ENCODE assay signal across 9 mouse cellular contexts in genomic region chr9:65576861-65577510, GRCm38 (mm10). TPM values are rescaled to one million over a fixed set of nuclear protein-coding genes. Genes with fewer than 3 reads are reported as not detected.
DNase-seq lines count a peak whose midpoint lies in the region; ATAC-seq and TF ChIP-seq lines count a peak whose summit lies in the region.
"Had no signal": no experiment of that assay in that cellular context is flagged by ENCODE, and none has a peak within 500 bp of the region (broad histone marks: within the 10 kb centered on the region; RNA-seq: fewer than 3 reads in every experiment).

No protein-coding gene starts in this region.

- H3K36me3 ChIP-seq in heart, embryonic 16.5 days (ENCODE audit: control insufficient read depth, insufficient read depth), result peaks cover 5% of the 10 kb centered on the region; the same call in 1 of the 2 replicates
- H3K36me3 ChIP-seq in macrophage (ENCODE audit: inconsistent target), result peaks cover 27% of the 10 kb centered on the region

- H3K9me3 ChIP-seq in heart, embryonic 16.5 days (replicated peaks; ENCODE audit: control insufficient read depth, low read length), result no peaks in the 10 kb centered on the region

- peak overlapping the region; percentile 29; the same call in 1 of the 2 replicates for H3K4me3 ChIP-seq in layer of hippocampus, adult 2 months
- H3K4me3 ChIP-seq in heart, embryonic 16.5 days (ENCODE audit: low read length), result no peak overlapping the region
- peak overlapping the region; percentile 99 for H3K4me3 ChIP-seq in macrophage (ENCODE audit: inconsistent target)

- DNase-seq in layer of hippocampus, adult 2 months (ENCODE audit: low spot score in 2 of 2), result peak; percentile 41 to 63
- DNase-seq in layer of hippocampus, postnatal 25 days (ENCODE audit: extremely low spot score in 1 of 2, low spot score in 1 of 2), result no peak
- DNase-seq in adrenal gland, postnatal 36 days, result peak; percentile 34 to 43
- peak; percentile 38 to 54 for DNase-seq in cerebellum, postnatal 14 days
- DNase-seq in ovary, adult 18-20 months (ENCODE audit: low spot score), result no peak
- no peak for DNase-seq in embryo, embryonic 10 days (ENCODE audit: low spot score)

- no peak for ATAC-seq in heart, embryonic 16.5 days (replicated peaks; ENCODE audit: extremely low read depth, insufficient read depth, low FRiP score)

- H3K79me2 ChIP-seq in macrophage (ENCODE audit: inconsistent target), result peaks cover 78% of the 10 kb centered on the region

- no peaks in the 10 kb centered on the region for H3K27me3 ChIP-seq in heart, embryonic 16.5 days (ENCODE audit: control insufficient read depth, insufficient read depth, low read length)

- peak overlapping the region; percentile 77 for H3K27ac ChIP-seq in layer of hippocampus, adult 2 months
- H3K27ac ChIP-seq in heart, embryonic 16.5 days (ENCODE audit: low read length), result peak overlapping the region; percentile 90
- peak overlapping the region; percentile 94 for H3K27ac ChIP-seq in macrophage

- H3K4me1 ChIP-seq in heart, embryonic 16.5 days (ENCODE audit: control insufficient read depth, insufficient read depth, low read length), result peaks cover 54% of the 10 kb centered on the region

- no peak for TF ChIP-seq CTCF in layer of hippocampus, adult 2 months (conservative IDR thresholded peaks at IDR 0.05)

- H3K9ac ChIP-seq in heart, embryonic 16.5 days (ENCODE audit: low read length), result 0 out of 2 replicates have a peak overlapping the region, but pooled peaks have one; percentile 41

- 38% methylated on average over 7 of the region's 7 CpGs for WGBS in heart, embryonic 16.5 days
- WGBS in macrophage (ENCODE audit: missing documents), result 48% methylated on average over 7 of the region's 7 CpGs

- peak overlapping the region; percentile 33; the same call in 1 of the 2 replicates for H3K4me2 ChIP-seq in heart, embryonic 16.5 days (ENCODE audit: low read depth, low read length)

RNA-seq across cellular contexts. Expression of gene Plekho2, which starts 2.9 kb away (rescaled TPM):
- 10 to 100 TPM; 12.0 to 14.5 TPM for total RNA-seq in layer of hippocampus, adult 2 months (2021)
- 10 to 100 TPM; 11.3 to 13.7 TPM for total RNA-seq in layer of hippocampus, postnatal 25 days (2021)
- 10 to 100 TPM; 56.6 to 71.5 TPM for total RNA-seq in adrenal gland, postnatal 36 days (2021)
- 11.0 and 12.0 TPM in 2 replicates for polyA plus RNA-seq in heart, embryonic 16.5 days (2015; fragmentation: Nextera tagmentation; extraction: Ambion mirVana)
- total RNA-seq in macrophage (2018; cell fraction: chromatin; rRNA removed), result 1,000 to 10,000 TPM in 1 of 26 experiments, 100 to 1,000 TPM in 25; 183 to 1,124 (median 419) TPM
- 100 to 1,000 TPM; 261 to 438 (median 317) TPM for total RNA-seq in macrophage (2018; cell fraction: cytosol; rRNA removed)
- 1,000 to 10,000 TPM in 2 of 26 experiments, 100 to 1,000 TPM in 24; 284 to 1,133 (median 407) TPM for total RNA-seq in macrophage (2018; cell fraction: nucleus; rRNA removed)
- polyA plus RNA-seq in macrophage (2018), result 195 to 316 TPM (median 234 TPM) in 3 replicates

RNA-seq across cellular contexts. Expression of gene Pif1, which starts 10.0 kb away (rescaled TPM):
- under 1 TPM; 0.17 to 0.38 TPM for total RNA-seq in layer of hippocampus, adult 2 months (2021)
- under 1 TPM; 0.07 to 0.19 TPM for total RNA-seq in layer of hippocampus, postnatal 25 days (2021)
- total RNA-seq in adrenal gland, postnatal 36 days (2021), result under 1 TPM; 0.46 to 0.92 TPM
- polyA plus RNA-seq in heart, embryonic 16.5 days (2015; fragmentation: Nextera tagmentation; extraction: Ambion mirVana), result 11.9 and 13.9 TPM in 2 replicates
- total RNA-seq in macrophage (2018; cell fraction: chromatin; rRNA removed), result 1 to 10 TPM in 14 of 26 experiments, under 1 TPM in 3, not detected in 9; 0.42 to 7.2 (median 1.2) TPM
- total RNA-seq in macrophage (2018; cell fraction: cytosol; rRNA removed), result 1 to 10 TPM in 1 of 26 experiments, under 1 TPM in 19, not detected in 6; 0.03 to 1.3 (median 0.27) TPM
- 1 to 10 TPM in 5 of 26 experiments, under 1 TPM in 17, not detected in 4; 0.12 to 3.1 (median 0.45) TPM for total RNA-seq in macrophage (2018; cell fraction: nucleus; rRNA removed)
- polyA plus RNA-seq in macrophage (2018), result 0.51 to 0.53 TPM in 2 of 3 replicates, not detected in the other
- total RNA-seq: adrenal gland, adult 18-20 months had no signal

RNA-seq across cellular contexts. Expression of gene Rbpms2, which starts 52.5 kb away (rescaled TPM):
- total RNA-seq in layer of hippocampus, adult 2 months (2021), result 1 to 10 TPM; 2.1 to 2.8 TPM
- total RNA-seq in layer of hippocampus, postnatal 25 days (2021), result 1 to 10 TPM; 2.8 to 2.9 TPM
- total RNA-seq in adrenal gland, postnatal 36 days (2021), result 10 to 100 TPM; 51.1 to 67.3 TPM
- polyA plus RNA-seq in heart, embryonic 16.5 days (2015; fragmentation: Nextera tagmentation; extraction: Ambion mirVana), result 105 and 108 TPM in 2 replicates
- under 1 TPM in 3 of 26 experiments, not detected in 23; 0.44 to 0.67 (median 0.62) TPM for total RNA-seq in macrophage (2018; cell fraction: chromatin; rRNA removed)
- total RNA-seq in macrophage (2018; cell fraction: cytosol; rRNA removed), result under 1 TPM in 15 of 26 experiments, not detected in 11; 0.07 to 0.52 (median 0.22) TPM
- total RNA-seq in macrophage (2018; cell fraction: nucleus; rRNA removed), result under 1 TPM in 3 of 26 experiments, not detected in 23; 0.36 to 0.56 (median 0.42) TPM
- polyA plus RNA-seq in macrophage (2018), result 0.14 to 0.42 TPM (median 0.28 TPM) in 3 replicates

RNA-seq across cellular contexts. Expression of gene Ankdd1a, which starts 57.0 kb away (rescaled TPM):
- total RNA-seq in layer of hippocampus, adult 2 months (2021), result 1 to 10 TPM; 4.8 to 5.0 TPM
- 1 to 10 TPM; 3.3 to 3.8 TPM for total RNA-seq in layer of hippocampus, postnatal 25 days (2021)
- total RNA-seq in adrenal gland, postnatal 36 days (2021), result 1 to 10 TPM; 2.0 to 3.4 TPM
- polyA plus RNA-seq in heart, embryonic 16.5 days (2015; fragmentation: Nextera tagmentation; extraction: Ambion mirVana), result not detected in 2 replicates
- 10 to 100 TPM in 10 of 26 experiments, 1 to 10 TPM in 16; 2.1 to 25.4 (median 7.0) TPM for total RNA-seq in macrophage (2018; cell fraction: chromatin; rRNA removed)
- under 1 TPM in 16 of 26 experiments, not detected in 10; 0.07 to 0.44 (median 0.15) TPM for total RNA-seq in macrophage (2018; cell fraction: cytosol; rRNA removed)
- 10 to 100 TPM in 2 of 26 experiments, 1 to 10 TPM in 21, under 1 TPM in 3; 0.52 to 18.4 (median 2.1) TPM for total RNA-seq in macrophage (2018; cell fraction: nucleus; rRNA removed)
- 0.13 TPM in 1 of 3 replicates, not detected in the others for polyA plus RNA-seq in macrophage (2018)

Comparison
In these comparisons a context has a peak if more than half of its experiments do, and no peak if none do; other contexts are left out.
1. DNase-seq: peak in layer of hippocampus, adult 2 months (2 of 2), adrenal gland, postnatal 36 days (2 of 2) and cerebellum, postnatal 14 days (2 of 2); none in layer of hippocampus, postnatal 25 days (0 of 2), ovary, adult 18-20 months (single experiment) and embryo, embryonic 10 days (single experiment).
2. RNA of gene Rbpms2, which starts 52.5 kb away (total RNA-seq): 51.1 to 67.3 TPM in adrenal gland, postnatal 36 days; 2.8 to 2.9 TPM in layer of hippocampus, postnatal 25 days and 2.1 to 2.8 TPM in layer of hippocampus, adult 2 months; every median in the first group is over 10 times any median in the second.
3. Peak in every context shown above with its lines, with median percentiles within 50 percentile points of each other: H3K27ac ChIP-seq.